Mouse (Mus musculus): ENCODE results near the gene Tsen2.

- TF ChIP-seq POLR2A (IDR thresholded peaks at IDR 0.05; ENCODE audit: borderline replicate concordance, insufficient read depth, low read length) (no peak), CTCF (IDR thresholded peaks at IDR 0.05; ENCODE audit: borderline replicate concordance, insufficient read depth, low read depth, low read length) (no peak)
Measured at GRCm38 (mm10) chr6:115593252-115593651, 48.8 kb downstream of the Tsen2 start.
